Mouse (Mus musculus) G1E (cell line): Measurements from ENCODE around the gene Glt8d2.
"Not testable (repeated sequence)": the region's sequence is repeated elsewhere in the genome, so short reads cannot be mapped to it uniquely, and the experiment has no call there.

Source experiments
- CTCF ChIP-seq: IDR thresholded peaks from 2 replicates; pipeline ENCODE4 v1.5.1; 2012; ENCODE audit warnings: low read depth, low read length, inconsistent platforms, mixed read lengths
- GATA1 ChIP-seq: IDR thresholded peaks from 2 replicates; pipeline ENCODE4 v1.6.1; 2012; ENCODE audit warnings: borderline replicate concordance, low read length, inconsistent platforms, mixed read lengths
- POLR2AphosphoS5 ChIP-seq: IDR thresholded peaks from 2 replicates; pipeline ENCODE4 v1.6.1; 2012; ENCODE audit warnings: low read depth, low read length, inconsistent platforms; ENCODE audit not compliant: insufficient replicate concordance
- TAL1 ChIP-seq: conservative IDR thresholded peaks from 2 replicates; pipeline ENCODE4 v1.6.1; 2012; ENCODE audit warnings: low read depth, low read length, inconsistent platforms, mixed read lengths

- not testable (repeated sequence) for TF ChIP-seq CTCF, GATA1, POLR2AphosphoS5, TAL1
These were observed 66.9 kb downstream of the Glt8d2 start for GRCm38 (mm10) chr10:82623553-82623932.
